Mouse (Mus musculus) v-Abl transformed pro-B cells (cell line): Measurements from ENCODE around the gene Dydc1.
"Not testable (repeated sequence)": the region's sequence is repeated elsewhere in the genome, so short reads cannot be mapped to it uniquely, and the experiment has no call there.

Experiments used
- in situ Hi-C, 2 experiments: fragments of 400-800 bp; cut with MboI; formaldehyde crosslinking; loops; one replicate each; pipeline ENCODE4 v1.15.1; 2025; ENCODE audit not compliant: unreplicated experiment in 2 of 2

Dydc1 gene

DNA sequence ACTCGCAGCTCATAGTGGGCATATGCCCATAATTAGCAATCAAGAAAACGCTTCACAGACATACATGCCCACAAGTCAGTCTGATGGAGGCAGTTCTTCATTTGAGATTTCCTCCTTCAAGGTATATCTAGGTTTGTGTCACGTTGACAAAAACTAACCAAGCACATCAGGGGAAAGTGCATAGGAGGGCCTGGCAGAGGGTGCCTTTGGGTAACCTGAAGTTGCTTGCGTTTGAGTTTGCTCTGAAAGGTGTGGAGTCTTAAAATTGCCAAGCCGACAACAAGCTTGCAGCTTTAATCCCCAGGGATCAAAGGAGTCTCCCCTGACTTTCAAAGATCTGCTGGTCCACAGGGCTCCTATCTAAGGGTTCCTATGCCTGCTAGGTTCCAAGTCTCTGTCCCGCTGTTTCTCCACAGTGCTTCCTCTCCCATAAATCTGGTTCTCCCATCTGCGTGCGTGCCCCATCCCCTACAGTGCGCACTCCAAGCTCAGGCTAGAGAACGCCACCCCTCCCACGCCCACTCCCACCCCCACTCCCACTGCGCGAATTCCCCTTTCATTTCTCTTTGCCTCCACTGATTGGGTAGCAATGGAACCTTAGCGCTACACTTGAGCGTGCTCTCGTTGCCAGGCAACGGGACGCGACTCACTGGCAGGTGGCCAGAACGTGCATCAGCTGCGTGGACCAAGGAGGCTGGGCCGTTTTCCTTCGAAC, at the start of gene Dydc1:
TSS of gene Dydc1 (plus strand) at position 683 of the 715 bp plus-strand sequence.
- in situ Hi-C loops = no loop called here

DNA sequence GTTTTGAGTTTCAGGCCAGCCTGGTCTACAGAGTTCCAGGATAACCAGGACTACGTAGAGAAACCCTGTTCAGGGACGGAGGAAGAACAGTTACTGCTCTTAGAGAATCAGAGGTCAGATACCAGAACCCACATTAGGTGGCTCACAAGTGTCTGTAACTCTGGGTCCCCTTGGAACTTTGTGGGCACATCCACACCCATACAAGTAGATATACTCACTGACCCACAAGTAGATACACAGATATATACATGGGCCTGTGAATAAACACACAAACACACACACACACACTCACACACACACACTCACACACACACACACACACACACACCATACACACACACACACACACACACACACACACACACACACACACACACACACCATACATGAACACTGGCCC, 47.6 kb upstream of the Dydc1 start:
- in situ Hi-C loops = no loop called here

DNA sequence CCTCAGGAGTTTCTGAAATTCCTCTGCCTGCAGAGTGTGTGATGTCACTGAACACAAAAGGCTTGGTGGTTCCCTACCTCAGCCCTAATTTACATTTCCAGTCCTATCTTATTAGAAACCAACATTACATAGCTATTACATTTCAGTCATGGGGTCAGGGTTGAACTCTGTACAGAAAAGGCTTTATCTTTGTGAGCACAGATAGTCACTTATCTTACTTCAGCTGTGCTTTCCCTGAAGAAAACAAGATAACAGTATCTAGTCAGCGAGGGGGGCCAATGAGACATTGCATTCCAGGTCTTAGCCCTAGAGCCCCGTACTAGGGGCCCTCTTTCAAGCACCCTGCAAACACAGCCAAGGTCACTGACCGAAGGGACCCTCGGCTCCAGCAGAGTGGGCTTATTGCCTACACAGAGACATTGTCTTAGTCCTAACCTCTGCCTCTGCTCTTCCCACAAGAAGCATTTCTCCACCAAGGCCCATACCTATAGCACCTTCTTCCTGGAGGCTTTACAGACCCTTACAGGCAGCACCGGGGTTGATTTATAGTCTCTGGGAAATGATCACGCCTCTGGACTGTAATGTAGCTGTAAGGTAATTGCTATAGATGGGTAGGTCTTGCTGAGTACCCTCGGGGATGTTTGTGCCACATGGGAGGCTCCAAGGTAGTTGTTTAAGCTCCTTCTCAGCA, 47.0 kb upstream of the Dydc1 start:
- in situ Hi-C loops = no loop called here

DNA sequence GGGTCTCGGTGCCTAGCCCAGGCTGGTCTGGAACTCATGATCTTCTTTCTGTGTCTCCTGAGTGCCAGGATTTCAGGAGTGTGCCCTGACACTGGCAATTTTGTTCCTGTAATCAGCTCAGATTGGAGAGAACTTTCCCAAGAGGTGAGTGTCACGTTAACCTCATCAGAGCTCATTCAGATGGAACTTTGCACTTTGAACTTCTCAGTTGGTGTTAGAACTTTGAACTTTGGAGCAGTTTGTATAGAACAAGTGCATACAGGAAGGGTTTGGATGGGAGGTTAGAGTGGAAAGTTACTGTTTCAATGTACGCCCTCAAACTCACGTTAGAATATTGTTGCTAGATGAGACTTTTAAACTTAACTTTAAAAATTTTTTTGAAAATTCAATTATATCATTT, 43.4 kb upstream of the Dydc1 start:
- in situ Hi-C loops = no loop called here

DNA sequence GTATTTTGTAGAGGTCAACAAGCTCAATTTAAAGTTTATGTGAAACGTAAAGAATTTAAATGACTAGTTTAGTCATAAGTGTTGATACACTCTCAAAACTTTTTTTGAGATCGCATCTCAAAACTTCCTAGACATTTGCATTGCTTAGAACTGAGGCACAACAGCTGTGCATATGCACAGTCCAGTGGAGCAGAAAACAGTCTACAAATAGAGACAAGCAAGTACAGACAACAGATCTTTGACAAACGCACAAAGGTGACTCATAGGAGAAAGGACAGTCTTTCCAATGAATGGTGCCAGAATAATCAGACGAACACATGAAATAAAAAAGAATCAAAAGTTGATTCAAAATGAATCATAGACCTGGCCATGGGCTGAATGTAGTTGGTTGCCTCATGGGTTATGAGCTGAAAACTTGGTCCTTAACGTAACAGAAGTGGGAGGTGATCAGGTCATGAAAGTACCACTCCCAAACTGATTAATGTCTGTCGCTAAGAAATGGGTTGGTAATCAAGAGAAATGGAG, 41.7 kb upstream of the Dydc1 start:
- in situ Hi-C loops = loop anchor here (5.0 to 10.0 kb wide), 3 partner anchors 54 to 236 kb away; no protein-coding TSS in a partner anchor

DNA sequence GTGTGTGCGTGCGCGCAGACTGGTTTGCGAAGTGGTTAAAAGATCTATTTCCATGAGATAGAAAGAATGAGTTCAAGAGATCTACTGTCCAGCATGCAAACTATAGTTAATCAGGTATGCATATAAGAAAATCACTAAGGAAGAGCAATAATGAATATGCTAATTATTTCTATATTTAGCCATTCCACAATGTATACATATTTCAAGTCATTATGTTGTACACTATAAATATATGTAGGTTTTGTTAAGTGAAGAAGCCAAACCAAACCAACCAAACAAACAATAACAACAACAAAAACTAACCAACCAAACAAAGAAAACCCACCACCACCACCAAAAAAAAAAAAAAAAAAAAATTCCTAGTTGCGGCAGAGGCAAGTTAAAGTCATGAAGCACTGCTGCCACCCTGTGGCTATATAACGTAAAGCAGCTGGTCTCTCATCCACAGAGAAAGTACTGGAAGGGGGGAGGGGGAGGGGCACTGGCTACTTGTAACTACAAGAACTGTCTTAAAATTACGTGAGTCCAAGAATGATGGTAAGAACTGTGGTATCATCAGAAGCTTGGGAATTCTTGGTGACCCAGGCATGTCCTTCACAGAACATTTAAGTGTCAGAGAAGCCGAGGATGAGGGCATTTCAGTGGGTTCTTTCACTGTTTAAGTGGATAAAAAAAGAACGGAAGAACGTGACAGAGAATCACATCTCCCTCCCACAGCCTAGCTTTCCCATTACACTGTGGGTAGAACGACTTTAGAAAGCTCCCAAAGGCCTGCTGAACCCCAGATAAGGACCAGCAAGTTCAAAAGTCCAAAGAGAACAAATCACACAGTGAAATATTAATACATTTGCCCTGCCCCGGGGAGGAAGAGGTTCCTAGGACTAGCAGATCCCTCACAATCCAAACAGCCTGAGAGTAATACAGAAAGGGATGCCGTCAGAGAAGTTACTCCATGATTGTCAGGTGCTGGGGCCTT, 39.3 kb upstream of the Dydc1 start:
- in situ Hi-C loops = loop anchor here (5.0 to 10.0 kb wide), 3 partner anchors 56 to 239 kb away; no protein-coding TSS in a partner anchor

DNA sequence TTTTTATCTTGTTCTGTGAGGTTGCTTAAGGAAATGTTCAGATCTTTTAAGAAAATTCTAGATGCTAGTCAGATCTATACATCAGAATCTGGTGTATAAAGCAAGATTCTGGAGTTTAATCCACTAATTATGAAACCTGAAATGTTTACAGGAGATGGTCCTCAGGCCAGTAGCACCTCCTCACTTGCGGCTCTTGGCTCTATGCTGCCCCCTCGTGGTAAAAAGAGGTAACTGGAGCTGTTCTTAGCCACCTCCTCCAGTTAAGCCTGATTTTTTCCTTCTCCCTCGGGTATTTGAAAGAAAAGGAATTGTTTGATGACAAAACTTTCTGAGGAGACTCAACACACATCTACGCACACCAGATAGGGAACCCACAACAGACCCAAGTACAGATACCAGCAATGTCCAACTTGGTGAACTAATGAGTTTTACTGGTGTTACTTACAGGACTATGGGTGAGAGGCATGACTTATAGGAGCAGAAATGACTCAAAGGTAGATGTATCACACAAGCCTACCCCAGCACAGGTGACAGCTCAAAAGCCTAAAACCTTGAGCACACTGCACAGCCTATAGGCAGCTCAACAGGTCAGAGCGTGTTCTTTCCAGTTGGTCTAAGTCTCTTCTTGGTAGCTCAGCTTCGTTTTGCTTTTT, 37.4 kb upstream of the Dydc1 start:
- in situ Hi-C loops = loop anchor here (5.0 to 10.0 kb wide), 3 partner anchors 123 to 1498 kb away; no protein-coding TSS in a partner anchor

DNA sequence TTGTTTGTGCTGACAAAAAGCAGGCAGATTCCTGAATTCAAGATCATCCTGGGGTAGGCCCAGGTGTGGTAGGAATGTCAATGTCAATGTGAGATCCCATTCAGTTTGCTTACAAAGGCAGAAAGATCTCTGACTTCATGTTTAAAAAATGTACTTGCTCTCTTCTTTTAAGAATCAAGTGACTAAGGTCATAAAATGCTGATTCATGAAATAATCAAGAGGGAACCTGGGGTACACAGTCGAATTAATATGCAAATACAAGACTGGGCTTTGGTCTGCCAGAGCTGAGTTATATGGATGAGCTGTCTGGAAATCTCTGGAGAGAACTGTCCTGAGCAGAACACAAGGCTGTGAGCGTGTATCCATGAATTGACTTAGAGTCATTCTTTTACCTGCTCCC, 25.3 kb upstream of the Dydc1 start:
- in situ Hi-C loops = loop anchor here (5.0 to 10.0 kb wide), 2 partner anchors 115 to 1513 kb away; no protein-coding TSS in a partner anchor

DNA sequence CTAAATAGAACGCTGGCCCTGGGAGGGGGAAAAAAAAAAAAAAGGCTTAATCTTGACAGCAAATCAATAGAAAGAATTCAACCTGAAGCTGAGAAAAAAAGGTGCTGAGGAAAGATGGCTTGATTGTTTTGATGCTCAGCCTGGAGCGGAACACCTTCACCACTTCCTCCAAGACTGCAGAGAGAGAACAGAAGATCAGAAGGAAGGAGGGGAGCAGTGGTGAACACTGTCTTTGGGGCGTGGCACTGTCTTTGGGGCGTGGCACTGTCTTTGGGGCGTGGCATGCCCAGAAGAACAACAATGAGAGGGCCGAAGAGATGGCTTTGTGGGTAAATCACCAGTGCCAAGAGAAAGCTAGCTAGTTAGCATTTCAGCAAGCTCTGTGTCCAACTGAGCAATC, 22.2 kb upstream of the Dydc1 start:
- in situ Hi-C loops = no loop called here

DNA sequence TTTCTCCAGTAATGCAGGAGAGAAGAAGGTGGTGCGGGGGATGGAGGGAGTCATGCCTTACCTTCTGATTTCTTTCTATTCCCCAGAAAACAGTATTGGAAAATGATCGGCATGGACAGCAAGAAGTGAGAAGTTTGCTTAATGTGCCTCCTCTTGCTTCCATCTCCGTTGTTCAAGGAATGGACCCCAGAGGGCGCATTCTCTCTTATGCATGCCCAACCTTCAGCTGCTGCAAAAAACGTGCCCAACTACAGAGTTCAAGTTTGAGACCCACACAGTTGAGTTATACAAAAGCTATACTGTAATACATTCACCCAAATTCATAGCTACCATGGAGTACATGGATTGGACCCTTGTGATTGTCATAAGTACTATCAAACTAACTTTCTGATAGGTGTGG, 20.2 kb upstream of the Dydc1 start:
- in situ Hi-C loops = no loop called here

DNA sequence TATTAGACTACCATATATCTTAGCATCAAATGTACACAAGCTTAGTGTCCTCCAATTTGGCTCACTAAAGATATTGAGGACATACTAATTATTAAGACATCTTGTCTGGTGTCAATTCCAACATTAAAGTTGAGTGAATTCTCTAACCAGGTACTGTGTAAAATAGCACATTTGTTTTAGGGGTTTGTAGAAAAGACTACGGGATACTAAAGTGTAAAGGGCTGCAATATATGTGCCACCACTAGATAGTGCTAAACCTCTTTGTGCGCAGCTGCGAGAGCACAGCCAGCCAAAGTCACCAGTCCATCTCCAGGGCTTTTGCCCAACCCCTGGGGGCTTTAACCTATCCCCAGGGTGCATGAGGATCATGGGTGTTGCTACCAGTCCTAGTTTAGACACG, 19.5 kb upstream of the Dydc1 start:
- in situ Hi-C loops = not testable (repeated sequence)

DNA sequence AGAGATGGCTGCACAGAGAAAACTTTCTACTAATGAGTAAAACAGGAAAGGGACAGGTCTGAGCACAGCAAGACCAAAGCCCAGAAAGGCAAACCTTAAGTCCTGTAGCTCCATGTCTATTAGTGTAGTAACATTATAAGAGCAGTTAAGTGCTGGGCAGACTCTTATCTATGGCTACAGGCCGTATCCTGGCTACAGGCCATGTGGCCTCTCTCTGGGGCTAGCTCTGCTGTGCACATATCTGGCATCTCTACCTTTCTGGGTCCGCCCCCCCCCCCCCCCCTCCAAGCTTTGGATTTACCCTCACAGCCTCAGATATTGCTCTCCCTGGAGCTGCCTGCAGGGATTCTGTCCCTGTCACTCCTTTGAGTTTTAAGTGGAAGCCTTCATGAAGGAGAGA, 7.5 kb upstream of the Dydc1 start:
- in situ Hi-C loops = no loop called here

DNA sequence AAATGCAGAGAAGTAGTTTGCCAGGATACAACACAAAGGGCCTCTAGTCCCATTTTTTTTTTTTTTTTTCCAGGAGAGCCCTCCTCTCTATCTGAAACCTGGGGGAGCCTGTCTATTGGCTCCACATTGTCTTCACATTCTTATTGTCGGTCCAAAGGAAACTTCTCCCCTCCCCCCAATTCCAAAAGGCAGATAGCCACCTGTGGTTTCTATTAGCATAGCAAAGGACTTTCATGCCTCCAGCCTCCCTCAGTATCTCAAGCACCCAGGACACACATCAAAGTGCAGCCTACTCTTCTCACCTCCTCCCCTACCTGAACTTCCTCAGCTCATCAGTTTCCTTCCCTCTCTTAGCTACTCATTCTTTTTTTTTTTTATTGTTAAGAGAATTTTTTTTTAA, 6.3 kb upstream of the Dydc1 start:
- in situ Hi-C loops = no loop called here

DNA sequence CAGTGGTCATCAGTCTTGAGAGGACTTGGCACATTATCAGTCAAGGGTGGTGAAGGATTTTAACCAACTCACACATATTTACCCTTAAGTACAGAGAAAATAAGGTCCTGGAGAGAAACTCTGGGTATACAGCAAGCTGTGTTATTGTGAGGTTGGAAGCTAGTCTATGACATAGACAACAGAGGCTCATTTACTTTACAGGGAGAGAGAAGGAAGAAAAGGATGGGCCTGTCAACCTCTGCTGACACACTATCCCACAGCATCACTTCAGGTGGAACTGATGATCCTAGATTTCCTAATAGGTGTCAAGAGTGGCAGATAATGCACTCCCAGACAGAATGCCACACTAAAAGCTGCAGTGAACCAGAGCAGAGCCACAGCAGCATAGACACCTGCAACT, 3.6 kb upstream of the Dydc1 start, which contains the start of gene Dydc2:
TSS of gene Dydc2 (minus strand) at position 101 of the 400 bp plus-strand sequence.
- in situ Hi-C loops = no loop called here

DNA sequence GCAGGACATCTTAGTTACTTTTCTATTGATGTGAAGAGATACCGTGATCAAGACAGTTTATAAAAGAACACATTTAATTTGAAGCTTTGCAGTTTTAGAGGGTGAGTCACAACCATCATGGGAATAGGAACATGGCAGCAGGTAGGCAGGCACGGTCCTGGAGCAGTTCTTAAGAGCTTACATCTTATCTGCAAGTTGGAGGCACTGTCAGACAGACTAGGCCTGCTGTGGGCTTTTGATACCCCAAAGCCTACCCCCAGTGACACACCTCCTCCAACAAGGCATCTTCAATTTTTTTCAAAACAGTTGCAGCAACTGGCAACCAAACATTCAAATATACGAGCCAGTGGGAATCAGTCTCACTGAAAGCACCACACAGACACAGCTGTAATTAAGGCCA, 2.4 kb upstream of the Dydc1 start:
- in situ Hi-C loops = no loop called here

DNA sequence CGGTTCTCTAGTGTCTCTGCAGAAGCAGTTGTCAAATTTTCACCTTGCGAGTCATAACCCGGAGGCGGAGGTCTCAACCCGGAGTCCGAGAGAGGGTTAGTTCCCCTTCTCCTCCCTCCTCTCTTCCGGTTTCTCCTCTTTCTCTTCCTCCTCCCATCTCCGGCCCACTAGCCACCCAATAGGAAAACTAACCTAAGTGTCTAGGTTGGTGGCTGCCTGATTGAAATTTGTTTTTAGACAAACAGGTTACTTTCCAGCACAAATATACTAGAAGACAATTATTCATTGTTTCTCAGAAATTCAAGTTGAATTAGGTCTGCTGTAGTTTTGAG, 199 bp downstream of the Dydc1 start:
- in situ Hi-C loops = no loop called here

DNA sequence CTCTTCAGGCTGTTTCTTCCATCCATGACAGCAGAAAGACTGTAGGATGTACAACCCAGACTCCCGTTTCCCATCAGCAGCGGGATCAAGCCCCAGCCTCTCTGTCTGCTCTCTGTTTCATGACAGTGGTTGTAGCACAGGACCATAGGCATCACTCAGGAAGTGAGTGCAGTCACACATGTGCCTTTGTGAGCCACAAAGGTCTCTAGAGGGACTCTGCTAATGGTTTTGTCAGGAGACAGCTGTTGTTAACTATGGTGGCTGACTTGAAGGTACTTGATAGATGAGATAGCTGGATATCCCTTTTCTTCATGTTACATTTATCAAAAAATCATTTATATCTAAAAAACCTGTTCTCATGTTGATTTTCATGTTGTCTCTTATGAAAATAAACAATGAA, 9.7 kb downstream of the Dydc1 start:
- in situ Hi-C loops = no loop called here

DNA sequence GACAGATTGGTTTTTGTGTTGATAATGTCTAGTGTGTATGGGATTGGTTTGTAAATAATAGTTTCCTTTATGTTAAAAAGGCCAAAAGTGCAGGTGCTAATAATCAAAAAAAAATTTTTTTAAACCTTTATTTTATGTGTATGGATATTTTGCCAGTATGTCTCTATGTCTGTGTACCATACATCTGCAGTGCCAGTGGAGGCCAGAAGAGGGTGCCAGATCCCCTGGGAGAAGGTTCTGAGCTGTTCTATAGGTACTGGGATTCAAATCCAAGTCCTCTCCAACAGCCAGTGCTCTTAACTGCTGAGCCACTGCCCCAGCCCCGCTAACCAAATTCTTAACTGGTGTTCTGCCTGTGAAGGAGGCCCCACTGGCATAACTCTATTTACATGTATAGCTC, 14.8 kb downstream of the Dydc1 start:
- in situ Hi-C loops = no loop called here

DNA sequence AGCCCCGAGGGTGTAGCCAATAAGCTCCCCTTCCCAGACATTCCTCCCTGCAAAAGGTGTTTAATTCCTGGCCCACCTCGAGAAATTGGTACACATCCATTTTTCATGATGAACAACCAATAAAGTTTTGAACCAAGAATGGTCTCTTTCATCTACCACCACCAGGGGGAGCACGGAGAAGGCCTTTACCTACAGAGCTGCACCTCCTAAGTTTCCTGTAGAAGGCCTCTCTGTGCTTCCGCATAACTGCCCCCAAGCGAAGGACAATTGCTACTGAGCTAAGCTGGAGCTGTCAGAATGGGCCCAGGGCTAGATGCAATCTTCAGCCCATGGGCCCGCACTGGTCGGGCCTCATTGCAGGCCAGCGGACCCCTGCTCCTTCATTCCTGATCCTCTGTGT, 18.1 kb downstream of the Dydc1 start:
- in situ Hi-C loops = no loop called here

DNA sequence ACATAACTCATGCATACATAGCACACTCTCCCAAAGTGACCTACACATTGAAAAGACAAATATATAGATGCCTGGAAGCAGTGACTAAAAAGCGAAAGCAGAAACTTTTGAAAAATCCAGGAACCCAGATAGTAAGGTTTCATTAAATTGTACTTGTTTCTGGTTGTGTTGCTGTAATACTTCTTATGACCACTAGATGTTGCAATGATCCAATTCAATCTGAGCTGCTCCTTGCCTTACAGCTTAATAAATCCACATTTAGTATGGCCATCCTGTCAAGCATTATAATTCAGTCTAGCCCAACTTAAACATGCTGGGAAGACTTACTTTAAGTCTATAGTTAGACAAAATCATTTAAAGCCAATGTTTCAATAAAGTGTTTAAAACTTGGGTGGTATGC, 21.4 kb downstream of the Dydc1 start:
- in situ Hi-C loops = no loop called here
